Mouse (Mus musculus): Measurements from ENCODE around the gene Hnrnpc. TPM values are rescaled to one million over a fixed set of nuclear protein-coding genes. Genes with fewer than 3 reads are reported as not detected.

Hnrnpc gene
- polyA plus RNA-seq, 1 experiment, result 975 TPM

- no peaks in the 10 kb centered on the region for H3K9me3 ChIP-seq (replicated peaks; ENCODE audit: control insufficient read depth, insufficient read depth, low read length, poor library complexity, severe bottlenecking)
- H3K4me3 ChIP-seq (ENCODE audit: low read depth, low read length), result peak overlapping the region; percentile 25
- no peaks in the 10 kb centered on the region for H3K36me3 ChIP-seq (ENCODE audit: control insufficient read depth, insufficient read depth, low read length, poor library complexity, severe bottlenecking)
- peaks cover 2% of the 10 kb centered on the region for H3K4me1 ChIP-seq (ENCODE audit: control insufficient read depth, insufficient read depth, low read length)
- peak overlapping the region; percentile 47 for H3K9ac ChIP-seq (ENCODE audit: low read depth, poor library complexity, severe bottlenecking)
- no peak for TF ChIP-seq POLR2A (IDR thresholded peaks at IDR 0.05; ENCODE audit: insufficient read depth, low read length)
- no peak for TF ChIP-seq CTCF (IDR thresholded peaks at IDR 0.05; ENCODE audit: low read depth, low read length)
- TF ChIP-seq EP300 (IDR thresholded peaks at IDR 0.05; ENCODE audit: insufficient read depth, low read depth, low read length), result no peak
- no peaks in the 10 kb centered on the region for H3K27me3 ChIP-seq (ENCODE audit: control insufficient read depth, insufficient read depth, low read length, poor library complexity, severe bottlenecking)
- peak overlapping the region; percentile 26 for H3K27ac ChIP-seq (ENCODE audit: insufficient read depth, low read length)
Observed at GRCm38 (mm10) chr14:52118823-52119608, 15.2 kb upstream of the Hnrnpc start.

- Histone ChIP-seq H3K4me1 (ENCODE audit: control insufficient read depth, insufficient read depth, low read length) (peaks cover 2% of the 10 kb centered on the region), H3K27ac (ENCODE audit: insufficient read depth, low read length) (peak overlapping the region; percentile 26; the same call in 1 of the 2 replicates), H3K9ac (ENCODE audit: low read depth, poor library complexity, severe bottlenecking) (peak overlapping the region; percentile 11; the same call in 1 of the 2 replicates), H3K27me3 (ENCODE audit: control insufficient read depth, insufficient read depth, low read length, poor library complexity, severe bottlenecking) (no peaks in the 10 kb centered on the region), H3K36me3 (ENCODE audit: control insufficient read depth, insufficient read depth, low read length, poor library complexity, severe bottlenecking) (no peaks in the 10 kb centered on the region), H3K4me3 (ENCODE audit: low read depth, low read length) (no peak overlapping the region), H3K9me3 (replicated peaks; ENCODE audit: control insufficient read depth, insufficient read depth, low read length, poor library complexity, severe bottlenecking) (no peaks in the 10 kb centered on the region)
- TF ChIP-seq POLR2A (IDR thresholded peaks at IDR 0.05; ENCODE audit: insufficient read depth, low read length), result no peak
- TF ChIP-seq EP300 (IDR thresholded peaks at IDR 0.05; ENCODE audit: insufficient read depth, low read depth, low read length), result no peak
- no peak for TF ChIP-seq CTCF (IDR thresholded peaks at IDR 0.05; ENCODE audit: low read depth, low read length)
Observed at GRCm38 (mm10) chr14:52118456-52118822, 14.6 kb upstream of the Hnrnpc start.

GRCm38 (mm10) chr14:52117241-52117640, 13.4 kb upstream of the Hnrnpc start:
- H3K27me3 ChIP-seq (ENCODE audit: control insufficient read depth, insufficient read depth, low read length, poor library complexity, severe bottlenecking), result no peaks in the 10 kb centered on the region
- no peaks in the 10 kb centered on the region for H3K9me3 ChIP-seq (replicated peaks; ENCODE audit: control insufficient read depth, insufficient read depth, low read length, poor library complexity, severe bottlenecking)
- no peak for TF ChIP-seq CTCF (IDR thresholded peaks at IDR 0.05; ENCODE audit: low read depth, low read length)
- no peak for TF ChIP-seq EP300 (IDR thresholded peaks at IDR 0.05; ENCODE audit: insufficient read depth, low read depth, low read length)
- TF ChIP-seq POLR2A (IDR thresholded peaks at IDR 0.05; ENCODE audit: insufficient read depth, low read length), result no peak
- H3K4me1 ChIP-seq (ENCODE audit: control insufficient read depth, insufficient read depth, low read length), result peaks cover 2% of the 10 kb centered on the region
- no peaks in the 10 kb centered on the region for H3K36me3 ChIP-seq (ENCODE audit: control insufficient read depth, insufficient read depth, low read length, poor library complexity, severe bottlenecking)
- H3K4me3 ChIP-seq (ENCODE audit: low read depth, low read length), result no peak overlapping the region
- H3K27ac ChIP-seq (ENCODE audit: insufficient read depth, low read length), result no peak overlapping the region
- no peak overlapping the region for H3K9ac ChIP-seq (ENCODE audit: low read depth, poor library complexity, severe bottlenecking)

- Histone ChIP-seq H3K4me3 (ENCODE audit: low read depth, low read length) (no peak overlapping the region), H3K4me1 (ENCODE audit: control insufficient read depth, insufficient read depth, low read length) (peaks cover 2% of the 10 kb centered on the region), H3K27ac (ENCODE audit: insufficient read depth, low read length) (no peak overlapping the region), H3K36me3 (ENCODE audit: control insufficient read depth, insufficient read depth, low read length, poor library complexity, severe bottlenecking) (no peaks in the 10 kb centered on the region), H3K9ac (ENCODE audit: low read depth, poor library complexity, severe bottlenecking) (no peak overlapping the region), H3K9me3 (replicated peaks; ENCODE audit: control insufficient read depth, insufficient read depth, low read length, poor library complexity, severe bottlenecking) (no peaks in the 10 kb centered on the region), H3K27me3 (ENCODE audit: control insufficient read depth, insufficient read depth, low read length, poor library complexity, severe bottlenecking) (no peaks in the 10 kb centered on the region)
- TF ChIP-seq CTCF (IDR thresholded peaks at IDR 0.05; ENCODE audit: low read depth, low read length), result no peak
- no peak for TF ChIP-seq POLR2A (IDR thresholded peaks at IDR 0.05; ENCODE audit: insufficient read depth, low read length)
- no peak for TF ChIP-seq EP300 (IDR thresholded peaks at IDR 0.05; ENCODE audit: insufficient read depth, low read depth, low read length)
Observed at GRCm38 (mm10) chr14:52114101-52114500, 10.3 kb upstream of the Hnrnpc start.

GRCm38 (mm10) chr14:52110346-52110745, 6.5 kb upstream of the Hnrnpc start, which contains the start of gene Rpgrip1:
Gene Rpgrip1, plus strand, starts transcription at chr14:52110704.
- Histone ChIP-seq H3K27me3 (ENCODE audit: control insufficient read depth, insufficient read depth, low read length, poor library complexity, severe bottlenecking) (no peaks in the 10 kb centered on the region), H3K36me3 (ENCODE audit: control insufficient read depth, insufficient read depth, low read length, poor library complexity, severe bottlenecking) (no peaks in the 10 kb centered on the region), H3K27ac (ENCODE audit: insufficient read depth, low read length) (no peak within 1 kb of the TSS), H3K9ac (ENCODE audit: low read depth, poor library complexity, severe bottlenecking) (no peak within 1 kb of the TSS), H3K9me3 (replicated peaks; ENCODE audit: control insufficient read depth, insufficient read depth, low read length, poor library complexity, severe bottlenecking) (no peaks in the 10 kb centered on the region), H3K4me1 (ENCODE audit: control insufficient read depth, insufficient read depth, low read length) (no peaks in the 10 kb centered on the region), H3K4me3 (ENCODE audit: low read depth, low read length) (no peak within 1 kb of the TSS)
- TF ChIP-seq EP300 (IDR thresholded peaks at IDR 0.05; ENCODE audit: insufficient read depth, low read depth, low read length) (no peak), POLR2A (IDR thresholded peaks at IDR 0.05; ENCODE audit: insufficient read depth, low read length) (no peak), CTCF (IDR thresholded peaks at IDR 0.05; ENCODE audit: low read depth, low read length) (no peak)

GRCm38 (mm10) chr14:52108025-52108424, 4.2 kb upstream of the Hnrnpc start:
- Histone ChIP-seq H3K27ac (ENCODE audit: insufficient read depth, low read length) (no peak overlapping the region), H3K9ac (ENCODE audit: low read depth, poor library complexity, severe bottlenecking) (no peak overlapping the region), H3K36me3 (ENCODE audit: control insufficient read depth, insufficient read depth, low read length, poor library complexity, severe bottlenecking) (no peaks in the 10 kb centered on the region; the same call in 1 of the 2 replicates), H3K4me1 (ENCODE audit: control insufficient read depth, insufficient read depth, low read length) (no peaks in the 10 kb centered on the region), H3K27me3 (ENCODE audit: control insufficient read depth, insufficient read depth, low read length, poor library complexity, severe bottlenecking) (no peaks in the 10 kb centered on the region), H3K4me3 (ENCODE audit: low read depth, low read length) (no peak overlapping the region), H3K9me3 (replicated peaks; ENCODE audit: control insufficient read depth, insufficient read depth, low read length, poor library complexity, severe bottlenecking) (no peaks in the 10 kb centered on the region)
- no peak for TF ChIP-seq EP300 (IDR thresholded peaks at IDR 0.05; ENCODE audit: insufficient read depth, low read depth, low read length)

Measured in ES-Bruce4 (cell line).